Mouse (Mus musculus): ENCODE measurements around the gene Usp47.

GRCm38 (mm10) chr7:111976401-111976800 is 46.9 kb upstream of the Usp47 start:
- TF ChIP-seq EP300 (optimal IDR thresholded peaks at IDR 0.05) (no peak), CTCF (IDR thresholded peaks at IDR 0.05; ENCODE audit: low read depth) (no peak)

All from stomach, postnatal 0 days (tissue).